Mouse (Mus musculus): ENCODE measurements around the gene Crim1. TPM values are rescaled to one million over a fixed set of nuclear protein-coding genes. Genes with fewer than 3 reads are reported as not detected.
A peak's percentile ranks its signal among the peaks of the same experiment; 100 is the strongest.

Gene Crim1
- polyA plus RNA-seq, 1 experiment from 2014 or later = 2.6 TPM

- WGBS = under 1% methylated on average over 63 of the region's 67 CpGs
- ATAC-seq (ENCODE audit: insufficient number of reproducible peaks, insufficient read depth, low FRiP score, low read depth) = peak; percentile 96
- Histone ChIP-seq H3K9me3 (ENCODE audit: control insufficient read depth, low read length) (no peaks in the 10 kb centered on the region), H3K4me3 (ENCODE audit: control insufficient read depth in 1 of 2, insufficient read depth in 1 of 2, low read depth in 1 of 2, low read length in 2 of 2) (peak within 1 kb of the TSS; percentile 86 to 95), H3K27me3 (ENCODE audit: control insufficient read depth, insufficient read depth, low read length) (no peaks in the 10 kb centered on the region), H3K36me3 (ENCODE audit: control insufficient read depth, insufficient read depth, low read length) (0 out of 2 replicates have a peak, but pooled peaks cover under 1% of the 10 kb centered on the region), H3K27ac (replicated peaks in 1 of 2; ENCODE audit: control insufficient read depth in 1 of 2, insufficient read depth in 1 of 2, low read depth in 2 of 2, low read length in 2 of 2) (peak within 1 kb of the TSS; percentile 98 to 99), H3K4me1 (ENCODE audit: control insufficient read depth in 2 of 2, insufficient read depth in 2 of 2, low read length in 2 of 2) (peaks cover 4 to 13% of the 10 kb centered on the region in 2 experiments), H3K4me2 (ENCODE audit: low read length) (peak within 1 kb of the TSS; percentile 84), H3K9ac (ENCODE audit: low read length) (peak within 1 kb of the TSS; percentile 90)
Observed at GRCm38 (mm10) chr17:78417381-78418281, 217.6 kb downstream of the Crim1 start, which contains the start of gene Fez2. Gene Fez2 (minus strand): TSS chr17:78418152.

- Histone ChIP-seq H3K4me2 (ENCODE audit: low read length) (no peak overlapping the region), H3K27ac (replicated peaks in 1 of 2; ENCODE audit: control insufficient read depth in 1 of 2, insufficient read depth in 1 of 2, low read depth in 2 of 2, low read length in 2 of 2) (no peak overlapping the region), H3K9me3 (ENCODE audit: control insufficient read depth, low read length) (no peaks in the 10 kb centered on the region), H3K27me3 (ENCODE audit: control insufficient read depth, insufficient read depth, low read length) (no peaks in the 10 kb centered on the region), H3K4me1 (ENCODE audit: control insufficient read depth in 2 of 2, insufficient read depth in 2 of 2, low read length in 2 of 2) (peaks cover 4 to 13% of the 10 kb centered on the region in 2 experiments), H3K4me3 (ENCODE audit: control insufficient read depth in 1 of 2, insufficient read depth in 1 of 2, low read depth in 1 of 2, low read length in 2 of 2) (no peak overlapping the region), H3K36me3 (ENCODE audit: control insufficient read depth, insufficient read depth, low read length) (no peaks in the 10 kb centered on the region), H3K9ac (ENCODE audit: low read length) (no peak overlapping the region)
- WGBS = 56% methylated on average over 4 of the region's 4 CpGs
- no peak for ATAC-seq (ENCODE audit: insufficient number of reproducible peaks, insufficient read depth, low FRiP score, low read depth)
Observed at GRCm38 (mm10) chr17:78419216-78419615, 219.2 kb downstream of the Crim1 start.

- Histone ChIP-seq H3K36me3 (ENCODE audit: control insufficient read depth, insufficient read depth, low read length) (no peaks in the 10 kb centered on the region), H3K27ac (replicated peaks in 1 of 2; ENCODE audit: control insufficient read depth in 1 of 2, insufficient read depth in 1 of 2, low read depth in 2 of 2, low read length in 2 of 2) (no peak overlapping the region), H3K4me3 (ENCODE audit: control insufficient read depth in 1 of 2, insufficient read depth in 1 of 2, low read depth in 1 of 2, low read length in 2 of 2) (no peak overlapping the region), H3K9me3 (ENCODE audit: control insufficient read depth, low read length) (peaks cover 10% of the 10 kb centered on the region; the same call in 1 of the 2 replicates), H3K4me1 (ENCODE audit: control insufficient read depth in 2 of 2, insufficient read depth in 2 of 2, low read length in 2 of 2) (no peaks in the 10 kb centered on the region; a peak in 1 of 4 replicates), H3K9ac (ENCODE audit: low read length) (no peak overlapping the region), H3K4me2 (ENCODE audit: low read length) (no peak overlapping the region), H3K27me3 (ENCODE audit: control insufficient read depth, insufficient read depth, low read length) (no peaks in the 10 kb centered on the region)
- no peak for ATAC-seq (ENCODE audit: insufficient number of reproducible peaks, insufficient read depth, low FRiP score, low read depth)
- WGBS = 75% methylated on average over 8 of the region's 8 CpGs
Observed at GRCm38 (mm10) chr17:78425026-78425425, 225.0 kb downstream of the Crim1 start.

Small RNAs within 50 kb of the gene (microRNA-seq; reads per million reads assigned to microRNA genes)
- gene Gm25069 = not detected

Other genes with a start within 250 kb of the Crim1 start
- 54.1 and 56.9 TPM in 2 replicates for gene Fez2, start 217.9 kb downstream of the Crim1 start, polyA plus RNA-seq (2014; fragmentation: Nextera tagmentation; extraction: Ambion mirVana)